Mouse (Mus musculus): ENCODE results near the gene Ttll1.

The Ttll1 gene

DNA sequence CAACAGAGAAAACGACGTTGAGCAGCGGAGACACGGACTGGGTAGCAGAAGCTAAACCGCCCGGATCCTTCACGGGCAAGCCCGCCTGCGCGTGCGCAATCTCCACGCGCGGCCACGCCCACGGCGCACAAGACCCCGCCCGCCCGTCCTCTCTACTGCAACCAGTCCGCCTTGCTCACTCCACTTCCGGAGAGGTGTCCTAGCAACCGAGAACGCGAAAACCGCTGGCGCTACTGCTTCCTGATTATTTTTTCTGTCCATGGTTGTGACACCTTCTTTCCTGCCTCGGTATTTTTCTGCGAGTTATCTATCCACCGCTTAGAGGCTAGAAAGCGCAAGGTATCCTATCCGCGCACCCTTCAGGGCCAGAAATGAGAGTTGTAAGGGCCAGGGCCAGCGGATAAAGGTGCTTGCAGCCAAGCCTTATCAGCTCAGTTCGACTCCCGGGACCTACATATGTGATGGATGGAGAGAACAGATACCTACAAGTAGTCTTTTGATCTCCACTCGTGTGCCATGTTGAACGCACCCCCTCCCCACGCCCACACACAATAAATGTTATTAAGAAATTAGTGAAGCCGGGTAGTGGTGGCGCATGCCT, at the start of gene Ttll1:
TSS of gene Ttll1 (minus strand) at position 89 of the 601 bp plus-strand sequence.
- DNase-seq, result peak; percentile 89

DNA sequence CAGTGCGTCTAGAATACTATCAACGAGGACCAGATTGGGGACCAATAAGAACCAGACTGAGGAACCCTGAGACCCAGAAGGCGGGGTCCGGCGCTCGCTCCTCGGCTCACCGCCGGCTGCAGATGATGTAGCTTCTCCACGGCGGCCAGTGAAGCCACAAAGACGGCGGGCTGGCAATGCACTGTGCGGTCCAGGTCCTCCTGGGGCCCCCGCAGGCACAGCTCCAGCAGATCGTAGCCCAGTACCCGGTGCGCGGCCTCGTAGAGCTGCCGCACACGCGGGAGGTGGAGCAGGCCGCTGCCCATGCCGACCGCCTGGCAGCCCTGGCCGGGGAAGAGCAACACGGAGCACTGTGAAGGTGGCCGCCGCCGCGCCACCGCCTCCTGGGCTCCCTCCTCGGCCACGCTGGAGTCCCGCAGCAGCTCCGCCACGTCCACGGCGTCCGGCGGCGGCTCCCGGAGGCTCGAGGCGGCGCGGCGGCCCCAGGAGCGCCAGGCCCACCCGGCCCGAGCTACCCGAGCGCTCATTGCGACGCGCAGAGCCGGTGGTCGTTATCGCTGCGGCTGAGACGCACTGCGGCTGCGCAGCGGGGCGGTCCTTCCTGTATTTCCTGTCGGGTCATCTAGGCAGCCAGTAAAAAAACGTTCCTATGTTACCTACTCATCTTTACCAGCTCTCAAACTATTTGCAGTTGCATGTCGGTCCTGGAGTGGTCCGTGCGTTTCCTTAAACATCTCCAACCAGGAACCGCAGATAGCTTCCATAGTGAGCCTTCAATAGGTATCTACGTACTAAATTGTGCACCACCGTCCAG, 44.7 kb upstream of the Ttll1 start:
- peak; percentile 81 for DNase-seq

- no peak for DNase-seq
Observed at GRCm38 (mm10) chr15:83553831-83554230, 43.1 kb upstream of the Ttll1 start.

GRCm38 (mm10) chr15:83550137-83550536, 39.4 kb upstream of the Ttll1 start:
- no peak for DNase-seq

DNA sequence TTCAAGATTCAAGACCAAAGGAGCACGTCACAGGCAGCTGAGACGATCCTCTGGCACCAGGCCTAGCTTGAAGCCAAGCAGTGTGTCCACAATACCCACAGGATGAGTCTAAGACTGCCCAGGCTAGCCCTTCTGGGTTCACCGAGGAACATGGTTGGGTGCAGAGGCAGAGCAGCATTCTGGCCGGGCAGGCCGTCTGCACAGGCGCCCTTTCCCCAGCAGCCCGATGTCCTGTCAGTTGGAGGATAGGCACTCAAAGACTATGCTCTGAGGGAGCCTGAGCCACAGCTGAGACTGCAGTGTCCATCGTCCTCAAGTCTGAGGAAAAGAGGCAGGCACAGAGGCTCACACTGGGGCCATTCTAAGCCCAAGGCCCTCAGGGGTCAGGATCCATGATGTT, 36.5 kb upstream of the Ttll1 start:
- no peak for DNase-seq

DNA sequence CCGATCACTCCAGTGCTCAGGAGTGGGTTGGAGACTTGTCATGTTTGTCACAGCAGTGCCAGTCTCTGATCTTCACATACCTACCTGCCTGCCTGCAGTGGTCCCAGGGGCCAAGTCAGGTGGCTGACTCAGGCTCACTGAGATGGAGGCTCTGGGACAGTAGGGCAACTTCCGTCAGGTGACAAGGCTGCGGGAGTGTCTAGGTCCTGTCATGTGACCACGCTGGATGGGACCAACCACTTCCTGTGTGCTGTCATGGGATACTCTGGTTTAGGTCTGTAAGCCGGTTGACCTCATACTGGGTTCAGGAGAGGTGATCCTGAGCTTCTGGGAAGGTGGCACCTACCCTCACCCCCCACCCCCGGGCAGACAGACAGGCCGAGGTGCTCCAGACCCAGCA, 35.3 kb upstream of the Ttll1 start:
- no peak for DNase-seq

DNA sequence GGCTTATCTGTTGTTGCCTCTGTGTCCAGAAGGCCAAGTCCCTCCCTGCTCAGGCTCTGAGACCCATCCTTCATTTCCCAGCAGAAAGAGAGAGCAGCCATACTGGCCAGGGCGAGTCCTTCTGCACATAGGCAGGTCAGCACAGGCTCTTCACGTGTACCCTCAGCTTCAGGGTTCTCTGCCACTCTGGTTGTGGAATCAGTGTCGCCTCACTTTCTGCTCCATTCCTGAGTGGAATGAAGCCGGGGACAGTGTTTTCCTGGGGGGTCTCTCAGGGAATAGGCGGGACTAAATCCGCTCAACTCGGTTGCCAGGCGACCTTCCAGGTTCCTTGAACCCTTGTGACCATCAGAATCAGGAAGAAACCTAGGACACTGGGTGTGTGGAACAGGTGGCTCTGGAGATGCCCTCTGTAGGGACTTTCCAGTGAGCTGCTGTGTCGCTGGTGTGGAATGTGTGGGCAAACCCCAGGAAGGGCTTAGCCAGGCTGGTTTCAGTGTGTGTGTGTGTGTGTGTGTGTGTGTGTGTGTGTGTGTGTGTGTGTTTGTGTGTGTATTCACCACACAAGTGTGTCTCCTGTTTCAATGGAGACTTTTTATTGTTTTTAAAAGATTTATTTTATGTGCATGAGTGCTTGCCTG, 31.1 kb upstream of the Ttll1 start:
- no peak for DNase-seq

DNA sequence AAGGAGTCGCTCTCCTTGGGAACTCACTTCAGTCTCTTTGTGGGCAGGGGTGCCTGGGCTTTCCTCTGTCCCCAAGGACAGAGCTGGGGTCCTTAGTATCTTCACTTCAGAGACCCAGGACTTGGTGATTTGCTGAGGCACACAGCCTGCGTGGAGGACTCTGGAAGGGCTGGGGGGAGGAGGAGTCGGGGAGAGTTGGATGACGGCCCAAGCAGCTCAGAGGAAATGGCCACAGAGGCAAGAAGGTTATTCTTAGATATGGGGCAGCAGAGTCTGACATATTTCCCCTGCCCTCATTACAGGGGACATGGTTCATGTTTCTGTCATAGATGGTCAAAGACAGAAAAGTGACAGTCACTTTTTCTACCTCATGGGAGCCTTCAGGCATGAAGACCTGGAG, 29.2 kb upstream of the Ttll1 start:
- DNase-seq, result no peak

GRCm38 (mm10) chr15:83538855-83539254, 28.2 kb upstream of the Ttll1 start:
- DNase-seq, result no peak

DNA sequence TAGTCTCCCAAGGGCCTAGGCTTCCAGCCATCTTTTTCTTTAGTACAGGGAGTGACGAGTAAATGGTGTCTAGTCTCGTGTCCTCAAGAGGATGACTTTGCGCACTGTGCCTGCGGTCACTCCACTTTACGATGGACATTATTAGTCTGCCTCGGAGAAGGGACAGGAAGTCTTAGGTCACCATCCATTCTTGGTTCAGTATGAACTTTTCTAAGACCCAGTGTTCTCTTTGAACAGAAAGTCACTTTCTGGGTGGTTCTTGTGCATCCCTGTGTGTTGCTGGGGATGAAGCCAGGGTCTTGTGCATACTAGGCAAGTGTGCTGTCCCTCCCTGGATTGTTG, 25.2 kb upstream of the Ttll1 start:
- no peak for DNase-seq

- DNase-seq, result no peak
Observed at GRCm38 (mm10) chr15:83534960-83535889, 24.5 kb upstream of the Ttll1 start.

- no peak for DNase-seq
Observed at GRCm38 (mm10) chr15:83532606-83533005, 21.9 kb upstream of the Ttll1 start.

DNA sequence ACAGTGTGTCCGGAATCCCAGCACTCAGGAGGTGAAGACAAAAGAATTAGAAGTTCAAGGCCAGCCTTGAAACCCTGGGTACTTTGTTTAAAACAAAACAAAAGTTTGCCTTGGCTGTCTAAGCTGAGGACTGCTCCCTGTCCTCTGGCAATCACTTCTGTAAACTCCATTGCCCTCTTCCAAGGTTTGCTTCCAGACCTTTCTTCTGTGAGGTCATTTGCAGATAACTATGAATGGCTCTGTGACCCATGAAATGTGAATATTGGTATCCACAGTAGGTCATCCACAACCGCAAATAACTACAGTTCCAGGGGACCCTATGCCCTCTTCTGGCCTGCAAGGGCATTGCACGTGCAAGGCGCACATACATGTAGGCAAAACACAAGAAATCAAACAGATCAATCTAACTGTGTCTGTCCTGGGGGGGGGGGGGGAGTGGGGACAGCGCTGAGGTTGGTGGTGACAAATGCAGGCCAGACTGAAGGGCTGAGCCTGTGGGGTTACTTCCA, 21.3 kb upstream of the Ttll1 start:
- DNase-seq, result no peak

DNA sequence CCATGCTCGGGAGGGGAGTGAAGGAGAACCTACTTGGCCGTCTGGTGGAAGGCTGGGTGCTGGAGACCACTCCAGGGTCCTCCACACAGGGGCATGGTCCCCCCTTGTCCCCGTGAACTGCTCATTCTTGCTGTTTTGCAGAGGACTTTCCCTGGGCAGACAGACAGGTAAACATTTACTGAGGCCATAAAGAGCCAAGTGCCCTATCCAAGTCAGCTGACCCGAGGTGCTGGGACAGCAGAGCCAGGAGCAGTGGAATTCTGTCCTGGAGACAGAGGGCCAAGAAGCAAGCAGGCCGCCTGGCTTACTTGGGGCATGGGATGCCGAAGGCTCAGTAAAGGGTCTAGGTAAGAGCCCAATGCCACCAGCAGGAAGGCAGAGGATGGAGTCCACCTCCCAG, 20.0 kb upstream of the Ttll1 start:
- DNase-seq, result no peak

DNA sequence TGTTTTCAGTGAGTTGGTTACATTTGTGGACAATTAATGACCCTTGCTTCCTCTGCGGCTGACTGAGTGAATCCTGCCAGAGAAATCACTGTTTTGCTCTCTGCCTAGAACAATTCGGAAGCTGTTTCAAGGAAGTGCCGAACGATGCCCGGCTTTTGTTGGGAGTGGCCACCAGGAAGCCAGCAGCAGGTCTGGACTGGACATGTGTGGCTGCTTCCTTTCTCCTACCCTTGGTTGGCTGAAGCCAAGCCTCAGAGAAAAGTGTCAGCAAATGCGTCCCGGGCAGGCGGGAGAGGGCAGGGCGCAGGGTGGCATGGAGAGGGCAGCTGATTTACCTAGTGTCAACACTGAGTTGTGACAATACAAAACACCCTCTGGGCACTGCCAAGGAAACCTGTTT, 19.5 kb upstream of the Ttll1 start:
- no peak for DNase-seq

DNA sequence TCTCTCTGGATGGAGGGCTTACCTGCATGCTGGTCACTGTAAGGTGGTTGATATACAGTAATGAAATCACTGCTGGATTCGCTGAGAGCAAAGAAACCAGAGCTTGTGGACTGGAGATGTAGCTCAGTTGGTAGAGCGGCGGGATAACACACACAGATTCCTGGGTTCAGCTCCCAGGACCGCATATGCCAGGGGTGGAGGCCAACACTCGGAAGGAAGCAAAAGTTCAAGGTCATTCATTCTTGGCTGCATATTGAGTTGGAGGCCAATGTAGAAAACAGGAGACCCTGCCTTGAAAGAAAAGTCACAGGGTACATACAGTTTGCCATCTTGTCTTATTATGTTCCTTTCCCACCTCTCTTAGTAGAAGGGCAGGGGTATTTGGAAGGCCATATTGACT, 19.1 kb upstream of the Ttll1 start:
- no peak for DNase-seq

DNA sequence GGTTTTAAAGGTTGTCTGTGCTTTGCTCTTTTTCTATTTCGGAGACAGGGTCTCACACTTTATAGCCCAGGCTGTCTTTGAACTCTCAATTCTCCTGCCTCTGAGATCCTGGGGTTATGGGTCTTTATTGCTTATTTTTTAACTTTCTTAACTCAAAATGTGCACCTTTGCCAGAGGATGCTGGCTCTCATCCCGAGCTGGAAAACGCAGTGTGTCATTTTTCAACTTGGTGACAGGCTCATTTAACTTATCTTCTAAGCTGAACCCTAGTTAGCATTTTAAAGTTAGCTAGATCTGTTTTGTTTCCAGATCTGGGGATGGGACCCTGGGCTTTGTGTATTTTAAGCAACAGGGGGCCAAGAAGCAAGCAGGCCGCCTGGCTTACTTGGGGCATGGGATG, 18.2 kb upstream of the Ttll1 start:
- DNase-seq, result no peak

- no peak for DNase-seq
Observed at GRCm38 (mm10) chr15:83527747-83528146, 17.1 kb upstream of the Ttll1 start.

DNA sequence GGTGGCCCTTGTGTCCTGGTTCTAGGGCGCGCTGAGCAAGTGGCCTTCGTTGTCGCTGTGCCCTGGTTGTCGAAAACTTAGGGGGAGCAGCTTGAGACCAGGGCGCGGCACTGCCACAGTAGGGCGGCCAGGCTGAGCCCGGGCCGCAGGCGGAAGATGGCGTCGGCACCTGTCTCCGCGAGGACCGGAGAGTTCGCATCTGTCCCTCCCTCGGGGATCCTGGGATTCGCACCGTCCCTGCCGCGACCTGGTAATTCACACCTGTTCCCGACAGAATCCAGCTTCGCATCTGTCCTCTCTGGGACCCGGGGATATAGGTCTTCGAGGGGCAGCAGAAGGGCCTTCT, 16.4 kb upstream of the Ttll1 start:
- DNase-seq, result no peak

GRCm38 (mm10) chr15:83526424-83527091, 15.9 kb upstream of the Ttll1 start, which contains the start of gene Bik:
Gene Bik (plus strand): TSS chr15:83526862.
- no peak for DNase-seq

- DNase-seq, result no peak
Observed at GRCm38 (mm10) chr15:83524333-83524729, 13.6 kb upstream of the Ttll1 start.

GRCm38 (mm10) chr15:83523638-83524332, 13.1 kb upstream of the Ttll1 start:
- no peak for DNase-seq

All from cerebellum, adult 11 months (tissue).